Mouse (Mus musculus): ENCODE measurements at regions not wholly inside any gene's neighbourhood (a gene's known extent, or its start where the extent isn't known, plus 50 kb on each side); places are given as distances from the start of the nearest gene placed in this dataset.
A peak's percentile ranks its signal among the peaks of the same experiment; 100 is the strongest.

DNA sequence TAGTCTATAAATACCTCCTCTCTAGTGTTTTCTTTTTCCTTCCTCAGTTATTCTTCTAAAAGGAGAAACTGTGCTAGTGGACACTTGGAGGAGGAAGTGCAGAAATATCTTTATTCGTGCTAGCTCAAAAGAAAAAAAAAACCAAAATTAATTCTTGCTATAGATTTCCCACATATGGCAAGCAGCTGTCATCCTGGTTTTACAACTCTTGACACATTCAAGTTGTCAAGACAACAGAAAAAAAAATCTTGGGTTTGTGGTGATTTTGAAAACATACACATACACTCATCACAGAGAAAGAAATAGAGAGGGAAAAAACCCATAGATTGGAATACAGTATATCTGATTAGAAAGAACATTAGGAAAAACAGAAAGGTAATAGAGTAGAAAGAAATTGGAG is 352.8 kb upstream of the Slco3a1 start:
- no peak for DNase-seq (ENCODE audit: low read depth, low spot score)

DNA sequence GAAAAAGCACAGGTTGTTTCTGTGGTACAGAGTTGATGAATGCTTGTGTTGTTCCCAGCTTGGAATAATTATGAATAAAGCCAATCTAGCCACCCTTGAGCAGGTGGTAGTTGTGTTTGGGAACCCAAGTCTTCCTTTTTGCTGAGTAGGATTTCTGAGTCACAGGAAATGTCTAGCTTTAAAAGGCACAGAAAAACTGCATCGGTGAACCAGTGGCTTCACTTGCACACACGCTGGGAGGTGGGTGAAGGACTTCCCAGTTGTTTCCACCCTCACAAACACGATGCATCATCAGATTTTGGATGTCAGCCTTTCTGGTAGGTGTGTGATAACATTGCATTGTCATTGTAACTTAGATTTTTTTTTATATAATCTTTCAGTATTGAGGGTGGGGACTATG is 322.9 kb upstream of the Slco3a1 start:
- no peak for DNase-seq (ENCODE audit: low read depth, low spot score)

DNA sequence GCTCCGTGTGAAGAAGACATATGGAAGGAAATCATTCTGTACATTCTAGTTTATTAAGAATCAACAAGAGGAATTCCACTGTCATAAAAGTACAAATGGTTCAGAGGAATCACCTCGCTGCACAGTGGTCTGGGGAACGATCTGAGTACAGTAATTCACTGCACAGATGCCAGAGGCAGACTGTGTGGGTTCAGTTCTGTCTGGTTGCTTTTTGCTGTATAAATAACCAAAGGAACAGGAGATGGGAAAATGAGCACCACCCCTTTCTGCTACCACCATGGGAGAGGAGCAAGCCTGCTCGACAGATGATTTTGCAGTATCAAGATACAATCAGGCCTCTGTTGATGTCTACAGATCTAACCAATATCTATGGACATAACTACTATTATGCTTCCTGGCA is 322.1 kb upstream of the Slco3a1 start:
- no peak for DNase-seq (ENCODE audit: low read depth, low spot score)

DNA sequence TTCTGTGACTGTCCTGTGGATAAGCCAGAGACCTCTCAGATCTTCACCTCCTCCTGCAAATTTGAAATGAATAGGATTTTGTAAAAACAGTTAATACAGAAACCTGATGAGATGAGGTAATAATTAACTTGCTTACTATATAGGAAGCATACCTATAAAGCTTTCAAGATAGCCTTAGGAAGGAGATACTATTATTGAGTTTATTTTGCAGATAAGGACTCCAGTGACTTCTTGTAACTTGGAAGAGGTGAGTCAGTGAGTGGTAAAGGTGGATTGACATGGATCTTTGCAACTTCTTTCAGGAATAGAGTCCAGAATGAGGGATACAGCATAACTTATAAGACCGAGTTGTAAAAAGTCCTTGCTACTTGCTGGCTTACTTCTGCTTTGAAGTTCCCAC is 315.7 kb upstream of the Slco3a1 start:
- no peak for DNase-seq (ENCODE audit: low read depth, low spot score)

DNA sequence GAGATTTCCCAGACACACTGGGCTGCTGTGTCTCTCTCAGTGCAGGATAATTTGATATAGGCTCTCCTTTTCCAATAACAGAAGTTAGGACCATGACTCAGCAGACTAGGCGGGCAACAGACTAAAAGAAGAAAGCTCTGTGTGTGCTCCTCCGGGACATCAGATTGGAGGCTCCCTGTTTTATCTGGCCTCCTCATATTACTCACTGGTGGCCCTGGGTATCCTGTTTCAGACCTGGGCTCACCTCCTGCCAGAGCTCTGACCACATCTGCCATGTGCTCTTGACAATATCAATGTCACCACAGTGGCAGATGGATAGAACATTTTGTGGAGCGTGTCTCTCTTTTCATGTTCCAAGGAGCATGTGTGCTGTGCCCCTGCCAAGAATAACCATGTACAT is 308.1 kb upstream of the Slco3a1 start:
- no peak for DNase-seq (ENCODE audit: low read depth, low spot score)

DNA sequence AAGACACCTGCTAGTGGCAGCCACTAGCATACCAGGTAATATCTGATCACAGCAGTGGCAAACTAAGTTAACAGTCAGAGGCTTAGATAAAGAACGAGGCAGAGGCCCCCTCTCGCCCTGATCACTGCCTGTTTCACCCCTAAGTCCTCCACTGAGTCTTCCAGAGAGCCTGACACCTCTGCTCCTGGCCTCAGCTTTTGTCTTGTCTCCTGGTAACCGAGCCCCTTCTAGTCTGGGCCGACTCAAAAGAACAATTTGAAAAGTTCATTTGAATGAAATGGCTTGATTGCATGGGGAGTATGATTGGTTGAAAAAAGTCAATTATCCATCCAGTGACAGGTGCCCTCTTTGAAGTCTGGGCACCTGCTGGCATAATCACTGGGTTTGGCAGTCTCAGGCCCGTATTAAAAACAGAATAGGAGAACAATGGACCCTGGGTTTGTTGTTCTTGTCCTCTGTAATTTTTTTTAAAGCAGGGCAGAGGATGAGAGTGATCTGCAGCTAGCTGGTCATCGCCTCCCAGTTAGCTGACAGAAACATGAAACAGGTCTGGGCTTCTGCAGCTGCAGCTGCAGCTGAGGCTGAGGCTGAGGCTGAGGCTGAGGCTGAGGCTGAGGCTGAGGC is 289.8 kb upstream of the Slco3a1 start:
- DNase-seq (ENCODE audit: low read depth, low spot score) = no peak

DNA sequence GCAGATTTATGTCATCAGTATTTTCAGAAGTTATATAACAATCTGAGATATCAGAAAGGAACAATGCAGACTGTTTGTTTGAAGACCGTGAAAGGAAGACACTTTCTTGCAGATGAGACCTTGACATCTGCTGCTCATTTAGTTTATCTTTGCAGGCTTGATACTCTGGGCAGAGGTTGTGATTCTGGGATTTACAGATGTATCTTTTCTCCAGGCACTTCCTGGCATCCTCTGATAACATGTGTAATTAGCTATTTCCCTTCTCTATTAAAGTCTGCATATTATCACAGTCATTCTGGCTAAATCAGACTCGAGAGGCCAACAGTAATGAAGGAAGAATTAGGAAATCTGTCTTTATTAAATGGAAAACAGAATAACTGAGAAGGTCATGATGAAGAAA is 268.7 kb upstream of the Slco3a1 start:
- DNase-seq (ENCODE audit: low read depth, low spot score) = no peak

DNA sequence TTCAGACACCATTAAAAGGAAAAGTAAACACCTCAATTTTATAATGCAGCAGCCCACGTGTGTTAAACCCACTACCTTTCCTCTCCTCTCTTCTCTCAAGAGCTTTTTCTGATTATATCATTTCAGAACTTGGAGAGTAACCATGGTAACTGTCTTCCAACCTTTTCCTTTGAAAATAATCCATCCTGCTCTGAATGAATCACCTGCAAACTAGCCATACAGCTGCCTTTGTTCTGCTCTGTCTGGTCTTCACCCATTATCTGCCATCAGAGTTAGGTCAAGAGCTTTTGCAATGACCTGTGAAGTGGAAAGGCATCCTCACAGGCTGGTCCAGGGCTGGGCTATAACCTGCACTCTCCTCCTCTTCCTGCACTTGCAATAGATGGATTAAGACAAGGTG is 238.7 kb upstream of the Slco3a1 start:
- DNase-seq (ENCODE audit: low read depth, low spot score) = no peak

DNA sequence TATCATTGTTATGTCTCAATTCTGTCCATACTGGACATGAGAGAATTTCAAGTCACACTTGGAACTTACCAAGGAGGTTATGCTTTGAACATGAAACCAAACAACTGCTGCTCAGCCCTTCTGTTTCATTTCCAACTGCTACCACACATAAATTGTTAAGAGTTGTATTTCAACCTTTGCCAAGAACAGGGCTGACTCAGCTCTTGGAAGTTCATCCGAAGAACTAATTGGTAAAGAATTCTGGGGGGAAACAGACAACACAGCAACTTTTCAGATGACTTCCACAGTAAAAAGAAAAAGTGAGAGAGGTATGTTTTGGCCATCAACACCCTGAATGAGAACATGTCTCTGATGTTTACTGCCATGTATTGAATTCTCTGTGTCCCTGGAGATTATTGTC is 234.1 kb upstream of the Slco3a1 start:
- no peak for DNase-seq (ENCODE audit: low read depth, low spot score)

DNA sequence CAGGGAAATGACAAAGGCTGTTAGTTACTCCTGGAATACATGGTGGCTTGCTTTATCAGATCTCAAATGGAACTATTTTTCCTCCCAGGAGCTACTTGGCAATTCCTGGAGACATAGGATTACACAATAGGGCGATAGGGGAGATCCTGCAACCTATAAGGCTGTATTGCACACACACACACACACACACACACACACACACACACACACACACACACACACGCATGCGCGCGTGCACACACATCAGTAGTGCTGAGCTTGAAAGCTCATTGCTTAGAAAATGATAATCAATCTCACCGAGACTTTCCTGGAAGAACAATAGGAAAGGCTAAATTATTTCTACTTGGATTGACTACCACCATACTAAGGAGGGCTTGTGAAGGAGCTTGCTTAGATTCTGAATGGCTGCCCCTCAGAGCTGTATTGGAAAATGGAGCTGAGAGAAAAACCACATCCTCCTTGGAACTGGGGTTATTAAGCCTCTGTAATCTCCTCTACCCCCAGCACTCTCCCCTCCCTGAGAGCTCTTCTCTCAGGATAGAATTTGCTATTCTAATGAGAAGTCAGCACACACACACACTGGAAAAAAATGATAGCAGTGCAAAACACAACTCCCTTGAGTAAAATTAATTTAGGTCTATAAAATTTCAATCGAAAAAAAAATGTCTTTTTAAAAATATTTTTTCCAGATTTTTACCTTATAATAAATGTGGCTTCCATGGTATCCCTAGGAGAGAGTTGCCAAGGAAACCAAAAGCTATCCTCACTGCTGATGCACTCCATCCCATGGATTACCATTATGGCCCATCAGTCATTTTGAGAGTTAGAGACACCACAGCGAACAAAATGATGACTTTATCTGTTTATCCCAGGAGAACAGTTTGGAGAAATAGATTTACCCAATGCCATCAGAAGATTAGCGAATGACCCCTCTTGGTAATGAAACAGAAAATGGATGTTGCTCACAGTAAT is 217.1 kb upstream of the Slco3a1 start:
- no peak for DNase-seq (ENCODE audit: low read depth, low spot score)

DNA sequence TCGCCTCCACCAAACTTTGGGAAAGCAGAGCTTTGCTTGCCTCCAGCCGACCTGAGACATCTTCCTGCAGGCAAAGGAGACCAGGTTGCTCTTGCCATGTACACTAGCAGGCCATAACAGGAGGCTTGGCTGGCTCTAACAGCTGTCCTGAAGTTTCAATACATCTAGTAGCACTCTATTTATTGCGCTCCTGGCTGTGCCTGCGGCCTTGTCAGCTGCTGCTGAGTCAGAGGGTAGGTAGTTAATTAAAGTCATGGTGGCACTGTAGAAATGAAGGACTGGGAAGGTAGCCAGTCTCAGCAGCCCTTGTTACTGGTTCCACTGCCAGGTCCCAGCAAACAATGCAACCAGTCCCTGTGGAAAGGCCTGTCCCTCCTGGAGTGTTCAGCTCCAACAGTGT is 212.0 kb upstream of the Slco3a1 start:
- DNase-seq (ENCODE audit: low read depth, low spot score) = no peak

DNA sequence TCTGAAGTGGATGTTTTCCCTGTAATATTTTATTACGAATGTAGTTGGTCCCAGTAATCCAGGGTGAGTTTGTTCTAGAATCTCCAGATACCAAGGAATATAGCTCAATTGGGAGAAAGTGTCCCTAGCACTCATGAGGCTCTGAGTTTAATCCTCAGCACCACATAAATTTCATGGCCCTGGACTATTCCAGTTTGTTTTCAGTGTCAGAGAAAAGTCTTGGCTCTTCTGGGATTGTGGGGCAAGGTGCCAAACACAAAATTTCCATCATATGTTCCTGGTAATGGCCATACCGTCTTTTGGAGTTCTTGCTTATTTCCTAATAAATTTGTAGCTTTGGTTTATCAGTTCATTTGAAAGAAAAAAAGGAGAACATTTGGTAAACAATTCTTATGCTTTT is 202.9 kb upstream of the Slco3a1 start:
- DNase-seq (ENCODE audit: low read depth, low spot score) = no peak

DNA sequence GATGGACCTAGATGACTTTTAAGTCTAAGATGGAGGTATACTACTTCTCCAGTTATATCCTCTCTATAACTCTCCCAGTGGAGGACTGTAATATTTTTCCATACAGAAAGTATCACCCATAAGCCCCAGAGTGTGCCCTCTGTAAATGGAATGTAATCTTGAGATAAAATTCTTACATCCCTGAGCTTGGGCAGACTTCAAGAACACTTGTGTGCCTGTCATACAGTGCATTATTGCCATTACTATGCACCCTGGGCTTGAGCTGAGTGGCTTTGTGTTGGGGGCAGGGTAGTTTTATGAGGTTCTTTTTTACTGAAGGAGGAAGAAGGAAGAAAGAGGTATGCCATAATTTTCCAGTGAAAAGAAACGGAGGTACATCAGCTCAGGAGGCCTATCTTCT is 193.1 kb upstream of the Slco3a1 start:
- DNase-seq (ENCODE audit: low read depth, low spot score) = no peak

DNA sequence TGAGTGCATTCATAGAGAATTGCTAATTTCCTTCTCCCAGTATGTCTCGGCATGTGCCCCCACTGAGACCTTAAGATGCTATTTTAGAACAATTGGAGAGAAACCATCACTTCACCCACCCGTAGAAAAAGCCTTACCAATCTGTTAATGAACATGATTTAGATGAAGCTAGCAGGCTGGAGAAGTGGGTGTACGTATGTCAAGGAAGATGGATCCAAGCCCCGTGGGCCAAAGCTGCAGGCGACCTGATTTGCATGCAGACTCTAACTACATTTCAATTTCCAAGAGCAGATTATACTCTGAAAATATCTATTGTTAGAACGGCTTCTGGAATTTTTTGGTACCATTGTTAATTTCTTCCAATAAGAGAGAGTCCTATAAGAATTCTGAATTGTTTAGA is 180.4 kb upstream of the Slco3a1 start:
- DNase-seq (ENCODE audit: low read depth, low spot score) = no peak

DNA sequence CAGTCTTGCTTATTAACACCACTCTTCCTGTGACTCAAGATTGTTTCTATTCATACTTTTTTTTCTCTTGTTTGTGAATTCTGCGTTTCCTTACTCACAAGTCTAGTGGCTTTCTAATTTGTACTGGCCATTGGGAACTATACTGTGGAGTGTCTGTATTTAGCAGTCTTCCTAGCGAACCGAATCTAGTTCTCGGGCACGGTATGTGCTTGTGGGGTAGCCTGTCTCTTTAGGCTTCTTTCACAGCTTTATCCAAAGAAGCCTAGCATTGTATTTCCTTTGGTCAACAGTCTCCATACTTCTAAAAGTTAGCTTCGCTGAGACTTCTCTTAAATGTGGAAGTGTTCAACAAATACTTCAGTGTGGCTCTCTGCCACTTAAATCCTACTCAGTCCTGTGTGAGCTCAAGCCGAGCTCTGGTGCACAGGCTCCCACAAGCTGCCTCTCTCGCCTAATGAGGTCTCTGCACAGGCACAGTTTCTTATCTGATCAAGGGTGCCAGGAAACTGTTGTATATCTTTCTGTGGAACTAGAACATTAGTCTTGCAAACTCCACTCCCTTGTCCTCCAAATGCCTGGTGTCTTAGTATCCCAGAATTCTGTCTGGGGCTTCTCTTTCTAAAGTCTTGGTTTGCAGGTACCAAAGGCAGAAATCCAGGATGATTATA is 171.9 kb upstream of the Slco3a1 start:
- no peak for DNase-seq (ENCODE audit: low read depth, low spot score)

DNA sequence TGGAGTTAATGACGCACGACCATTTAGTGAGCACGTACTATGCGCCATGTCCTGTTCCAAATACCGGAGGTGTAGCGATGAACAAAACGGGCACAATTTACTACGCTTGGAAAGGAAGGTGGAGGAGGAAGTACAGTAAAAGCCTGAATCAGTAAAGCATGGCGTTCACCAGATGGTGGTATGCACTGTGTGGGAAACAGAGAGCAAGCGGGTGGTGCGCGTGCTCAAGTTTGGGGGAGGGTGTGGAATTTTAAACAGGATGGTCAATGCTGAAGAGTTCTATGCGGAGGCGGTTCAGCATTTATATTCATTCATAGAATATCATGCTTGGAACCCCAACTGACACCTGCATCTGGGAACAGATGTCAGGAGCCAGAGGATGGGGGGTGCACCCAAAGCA is 164.7 kb upstream of the Slco3a1 start:
- DNase-seq (ENCODE audit: low read depth, low spot score) = no peak

DNA sequence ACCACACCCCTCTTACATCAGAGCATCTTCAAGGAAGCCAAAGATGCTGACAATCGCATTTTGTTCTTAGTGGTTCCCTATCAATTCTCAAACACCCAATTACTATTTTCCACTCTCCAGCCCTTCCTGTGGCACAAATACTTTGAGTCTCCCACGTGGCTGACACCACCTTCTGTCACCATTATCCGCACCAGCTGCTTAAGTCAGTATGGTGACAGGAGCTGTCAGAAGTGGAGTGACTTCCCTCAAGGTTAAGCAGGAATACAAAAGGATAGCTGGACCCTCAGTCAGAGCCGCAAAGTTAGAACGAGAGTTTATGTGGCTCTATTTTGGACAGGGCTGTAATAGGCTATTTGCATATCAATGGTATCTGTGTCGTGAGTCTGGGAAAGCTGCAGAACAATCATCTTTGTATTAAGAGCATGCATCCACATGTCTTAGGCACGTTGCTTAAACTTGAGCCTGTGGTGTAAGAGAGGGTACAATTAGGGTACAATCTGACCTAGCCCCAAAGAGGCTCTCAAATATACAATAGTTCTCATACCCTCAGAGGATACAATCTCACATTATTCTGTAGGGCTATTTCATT is 155.5 kb upstream of the Slco3a1 start:
- DNase-seq (ENCODE audit: low read depth, low spot score) = no peak

DNA sequence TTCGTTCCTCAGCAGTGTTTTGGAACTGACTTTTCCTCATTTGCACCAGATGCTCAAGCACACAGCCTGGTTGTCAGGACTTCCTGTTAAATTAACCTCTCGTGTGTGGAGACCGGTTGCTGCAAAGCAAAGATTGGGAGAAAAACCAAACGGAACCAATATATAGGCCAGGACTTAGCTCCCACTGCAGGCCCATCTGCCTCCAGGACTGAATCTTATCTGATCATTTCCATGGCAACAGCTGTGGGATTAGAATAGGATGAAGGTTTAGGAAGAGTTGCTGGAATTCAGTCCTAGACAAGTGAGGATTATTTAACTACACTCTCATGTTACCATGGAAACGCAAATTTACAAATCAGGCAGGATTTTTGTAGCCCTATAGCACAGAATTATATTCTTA is 154.4 kb upstream of the Slco3a1 start:
- no peak for DNase-seq (ENCODE audit: low read depth, low spot score)

DNA sequence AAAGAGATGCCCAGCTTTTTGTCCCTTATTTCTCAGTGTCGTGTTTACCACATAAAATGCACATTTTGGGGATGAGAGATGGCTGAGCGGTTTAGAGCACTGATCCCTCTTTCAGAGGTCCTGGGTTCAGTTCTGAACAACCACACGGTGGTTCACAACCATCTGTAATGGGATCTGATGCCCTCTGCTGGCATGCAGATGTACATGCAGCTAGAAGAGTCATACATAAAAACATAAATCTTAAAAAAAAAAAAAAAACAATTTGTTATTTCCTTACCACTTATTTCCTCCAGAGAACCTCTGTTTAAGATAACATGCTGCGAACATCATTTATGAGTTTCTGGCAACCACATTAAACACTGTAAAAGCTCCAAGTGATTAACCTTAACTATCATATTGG is 149.0 kb upstream of the Slco3a1 start:
- no peak for DNase-seq (ENCODE audit: low read depth, low spot score)

DNA sequence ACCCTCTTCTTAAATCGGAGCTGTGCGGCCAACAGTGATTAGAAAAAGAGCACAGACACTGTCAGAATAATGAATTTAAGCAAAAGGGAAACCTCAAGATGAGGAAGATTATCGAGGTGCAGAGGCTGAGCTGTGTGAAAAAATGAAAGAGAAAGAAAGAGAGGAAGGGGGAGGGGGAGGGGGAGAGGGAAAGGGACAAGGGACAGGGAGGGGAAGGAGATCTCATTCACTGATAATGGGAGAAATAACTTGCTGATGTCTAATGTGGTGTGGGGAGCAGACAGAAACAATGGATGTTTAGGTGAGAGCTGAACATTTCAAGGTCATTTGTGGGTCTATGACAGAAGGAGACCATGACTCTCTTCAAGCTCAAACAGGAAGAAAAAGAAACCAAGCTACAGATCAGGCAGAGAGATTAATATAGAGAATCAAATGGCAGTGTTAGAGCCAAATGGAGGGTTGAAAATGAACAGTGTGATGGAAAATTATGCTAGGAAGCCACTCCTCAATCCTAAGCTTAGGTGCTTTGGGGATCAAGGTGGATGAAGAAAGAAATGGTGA is 143.3 kb upstream of the Slco3a1 start:
- DNase-seq (ENCODE audit: low read depth, low spot score) = peak; percentile 71

DNA sequence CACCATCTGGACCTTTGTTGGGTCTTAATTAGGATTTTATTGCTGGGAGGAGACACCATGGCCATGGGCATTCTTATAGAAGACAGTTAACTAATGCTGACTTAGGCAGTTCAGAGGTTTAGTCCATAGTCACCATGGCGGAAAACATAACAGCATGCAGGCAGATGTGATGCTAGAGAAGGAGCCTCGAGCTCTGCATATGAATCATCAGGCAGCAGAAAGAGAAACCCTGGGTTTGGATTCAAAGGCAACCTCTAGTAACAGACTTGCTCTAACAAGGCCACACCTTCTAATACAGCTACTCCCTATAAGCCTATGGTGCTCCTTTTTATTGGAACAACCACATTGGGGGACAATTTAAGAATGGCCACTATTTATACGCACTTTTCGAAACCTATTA is 141.7 kb upstream of the Slco3a1 start:
- DNase-seq (ENCODE audit: low read depth, low spot score) = peak; percentile 50

DNA sequence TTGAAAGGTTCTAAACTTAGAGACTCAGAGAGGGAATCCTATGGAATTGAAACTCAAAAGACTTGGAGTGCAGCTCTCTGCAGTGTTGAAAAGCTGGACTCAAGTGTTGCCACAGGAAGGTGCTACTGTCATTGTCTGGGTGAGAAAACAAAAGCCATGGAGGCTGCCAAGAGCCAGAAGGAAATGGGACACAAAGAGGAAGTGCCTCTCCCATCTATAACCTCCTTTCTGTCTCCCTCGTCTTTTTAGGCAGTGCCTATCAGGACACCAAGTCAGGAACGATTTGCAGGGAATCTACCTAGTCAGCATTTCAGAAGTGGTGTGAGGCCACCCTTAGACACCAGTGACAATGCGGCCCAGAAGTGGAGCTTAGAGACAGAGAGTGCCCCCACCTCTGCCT is 138.5 kb upstream of the Slco3a1 start:
- DNase-seq (ENCODE audit: low read depth, low spot score) = no peak

Data from CD4-positive, CD25-positive, alpha-beta regulatory T cell, adult 2 months (primary cell).